Mouse (Mus musculus) kidney, postnatal 0 days (tissue): ENCODE measurements around the gene Clspn. TPM values are rescaled to one million over a fixed set of nuclear protein-coding genes. Genes with fewer than 3 reads are reported as not detected.
A peak's percentile ranks its signal among the peaks of the same experiment; 100 is the strongest.
"Not testable (repeated sequence)": the region's sequence is repeated elsewhere in the genome, so short reads cannot be mapped to it uniquely, and the experiment has no call there.

Source experiments
- ATAC-seq: fragments of 200-750 bp; cut with Nextera tagmentation; replicated peaks from 2 replicates; pipeline ENCODE4 v1.8.0; 2017; ENCODE audit warnings: low read depth, moderate number of reproducible peaks, moderate TSS enrichment, moderate library complexity; ENCODE audit not compliant: low FRiP score
- DNase-seq: peaks from one replicate; pipeline ENCODE4 v3.0.0-alpha.2; 2016; ENCODE audit warnings: low spot score
- H3K27ac ChIP-seq: fragments of 300-500 bp; sonication (generic); 2 replicates; pipeline ENCODE4 v1.5.1; 2014; ENCODE audit warnings: mild to moderate bottlenecking
- H3K27me3 ChIP-seq: fragments of 300-500 bp; sonication (generic); 2 replicates; pipeline ENCODE4 v1.6.1; 2014; ENCODE audit warnings: low read length, mixed read lengths; ENCODE audit not compliant: insufficient read depth
- H3K36me3 ChIP-seq: fragments of 300-500 bp; sonication (generic); 2 replicates; pipeline ENCODE4 v1.6.1; 2014; ENCODE audit warnings: low read length, mixed read lengths; ENCODE audit not compliant: insufficient read depth
- H3K4me1 ChIP-seq: fragments of 300-500 bp; sonication (generic); replicated peaks from 2 replicates; pipeline ENCODE4 v1.6.1; 2014; ENCODE audit warnings: antibody characterized with exemption, low read length, mixed read lengths; ENCODE audit not compliant: insufficient read depth
- H3K4me2 ChIP-seq: fragments of 300-500 bp; sonication (generic); 2 replicates; pipeline ENCODE4 v1.6.1; 2014; ENCODE audit warnings: mild to moderate bottlenecking, low read length, moderate library complexity, mixed read lengths
- H3K4me3 ChIP-seq: fragments of 300-500 bp; sonication (generic); replicated peaks from 2 replicates; pipeline ENCODE4 v1.5.1; 2014; ENCODE audit warnings: low read depth, low read length
- H3K9ac ChIP-seq: fragments of 300-500 bp; sonication (generic); 2 replicates; pipeline ENCODE4 v1.6.1; 2014; ENCODE audit warnings: low read depth, low read length
- H3K9me3 ChIP-seq: fragments of 300-500 bp; sonication (generic); replicated peaks from 2 replicates; pipeline ENCODE4 v1.6.1; 2016; ENCODE audit warnings: low read length, inconsistent platforms, mixed read lengths
- CTCF ChIP-seq: IDR thresholded peaks from 2 replicates; pipeline ENCODE4 v1.5.1; 2016; ENCODE audit warnings: antibody characterized with exemption, low read depth, mild to moderate bottlenecking, moderate library complexity
- WGBS: fragments of 180-500 bp; shearing (Covaris S2); extraction: QIAGEN DNeasy Blood & Tissue Kit; methylation state at CpG from one replicate; pipeline ENCODE4 v1.1.7; 2014; 5-methylcytosine and 5-hydroxymethylcytosine counted together
- polyA plus RNA-seq: library from polyadenylated mRNA; unstranded; fragments of >200 nt; fragmentation: Nextera tagmentation; extraction: Ambion mirVana; gene quantifications from 2 replicates; pipeline ENCODE4 v1.2.1, GENCODE M21; 2015

The Clspn gene
- polyA plus RNA-seq, 1 experiment from 2014 or later: 13.3 TPM

- Histone ChIP-seq H3K9ac (no peak overlapping the region), H3K27me3 (no peaks in the 10 kb centered on the region), H3K36me3 (no peaks in the 10 kb centered on the region), H3K4me3 (no peak overlapping the region), H3K4me1 (no peaks in the 10 kb centered on the region), H3K9me3 (no peaks in the 10 kb centered on the region), H3K27ac (no peak overlapping the region), H3K4me2 (no peak overlapping the region)
- no peak for DNase-seq
- 92% methylated on average over 5 of the region's 5 CpGs for WGBS
- no peak for ATAC-seq
- TF ChIP-seq CTCF: peak; percentile 12; the same call in 1 of the 2 replicates
Measured at GRCm38 (mm10) chr4:126526828-126527227, 29.9 kb upstream of the Clspn start.

GRCm38 (mm10) chr4:126532292-126532691, 24.4 kb upstream of the Clspn start:
- H3K27me3 ChIP-seq: no peaks in the 10 kb centered on the region
- H3K4me3 ChIP-seq: peak overlapping the region; percentile 68
- H3K27ac ChIP-seq: no peak overlapping the region
- 47% methylated on average over 5 of the region's 5 CpGs for WGBS
- TF ChIP-seq CTCF: no peak
- no peaks in the 10 kb centered on the region for H3K36me3 ChIP-seq
- H3K9ac ChIP-seq: peak overlapping the region; percentile 74
- ATAC-seq (no peak), DNase-seq (no peak)
- H3K4me1 ChIP-seq: no peaks in the 10 kb centered on the region; the same call in 1 of the 2 replicates
- H3K4me2 ChIP-seq: peak overlapping the region; percentile 92
- H3K9me3 ChIP-seq: no peaks in the 10 kb centered on the region

DNA sequence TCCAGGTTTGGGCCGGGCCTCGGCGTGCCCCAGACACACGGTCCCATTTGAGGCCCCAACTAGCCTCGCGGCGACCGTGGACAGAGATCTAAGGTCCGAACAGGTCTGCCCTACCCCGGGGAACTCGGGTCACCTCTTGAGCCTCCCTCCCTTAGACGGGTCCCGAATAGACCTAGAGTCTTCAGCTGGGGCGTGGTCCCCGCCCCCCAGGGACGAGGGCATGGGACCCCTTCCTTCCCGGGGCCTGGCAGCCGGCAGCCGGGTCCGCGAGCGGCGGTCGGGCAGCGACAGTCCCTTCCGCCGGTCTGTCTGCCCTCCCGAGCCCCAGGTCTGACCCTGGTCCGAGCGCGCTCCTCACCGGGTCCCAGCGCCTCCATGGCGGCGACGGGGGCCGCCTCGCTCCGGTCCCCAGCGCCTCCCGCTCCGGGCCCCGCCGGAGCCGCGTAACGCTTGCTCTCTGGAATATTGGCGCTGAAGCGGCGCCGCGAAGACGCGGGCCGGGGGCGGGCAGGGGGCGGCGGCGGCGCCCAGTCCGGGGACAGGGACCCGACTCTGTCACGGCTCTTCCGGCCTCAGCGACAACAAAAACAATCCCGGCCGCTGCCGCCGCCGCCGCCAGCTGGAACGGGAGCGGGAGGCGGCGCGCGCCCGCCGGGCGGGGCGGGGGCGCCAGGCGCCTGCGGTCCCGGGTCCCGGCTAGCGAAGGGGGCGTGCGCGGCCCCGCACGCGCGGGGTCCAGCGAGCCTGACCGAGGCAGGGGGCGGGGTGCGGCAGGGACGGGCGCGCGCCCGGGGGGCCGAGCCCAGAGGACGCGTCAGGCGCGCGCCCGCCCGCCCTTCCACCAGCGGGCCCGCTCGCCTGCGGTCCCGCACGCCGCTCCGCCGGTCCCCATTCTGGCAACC, 23.7 kb upstream of the Clspn start, which contains the start of gene Ago4:
Gene Ago4, minus strand, starts transcription at position 646 of the 902 bp plus-strand sequence.
- no peak for TF ChIP-seq CTCF
- DNase-seq (peak; percentile 79), ATAC-seq (peak; percentile 85)
- no peaks in the 10 kb centered on the region for H3K36me3 ChIP-seq
- H3K4me2 ChIP-seq: peak within 1 kb of the TSS; percentile 92
- no peak within 1 kb of the TSS for H3K27ac ChIP-seq
- peak within 1 kb of the TSS; percentile 74 for H3K9ac ChIP-seq
- WGBS: under 1% methylated on average over 88 of the region's 120 CpGs
- no peaks in the 10 kb centered on the region for H3K27me3 ChIP-seq
- no peaks in the 10 kb centered on the region for H3K9me3 ChIP-seq
- H3K4me1 ChIP-seq: no peaks in the 10 kb centered on the region; the same call in 1 of the 2 replicates
- peak within 1 kb of the TSS; percentile 68 for H3K4me3 ChIP-seq

- Histone ChIP-seq H3K9ac (peak overlapping the region; percentile 74), H3K9me3 (no peaks in the 10 kb centered on the region), H3K36me3 (no peaks in the 10 kb centered on the region), H3K4me2 (peak overlapping the region; percentile 92), H3K27ac (no peak overlapping the region), H3K27me3 (no peaks in the 10 kb centered on the region), H3K4me3 (peak overlapping the region; percentile 68), H3K4me1 (no peaks in the 10 kb centered on the region; the same call in 1 of the 2 replicates)
- no peak for TF ChIP-seq CTCF
- ATAC-seq: peak; percentile 72
- no peak for DNase-seq
- 8% methylated on average over 7 of the region's 7 CpGs for WGBS
Measured at GRCm38 (mm10) chr4:126533729-126534070, 23.0 kb upstream of the Clspn start.

- WGBS: 95% methylated on average over 7 of the region's 7 CpGs
- not testable (repeated sequence) for DNase-seq, H3K27me3 ChIP-seq, H3K4me1 ChIP-seq, H3K36me3 ChIP-seq, H3K27ac ChIP-seq, H3K4me2 ChIP-seq, H3K4me3 ChIP-seq, ATAC-seq, H3K9ac ChIP-seq, H3K9me3 ChIP-seq
Measured at GRCm38 (mm10) chr4:126535631-126536030, 21.1 kb upstream of the Clspn start.

DNA sequence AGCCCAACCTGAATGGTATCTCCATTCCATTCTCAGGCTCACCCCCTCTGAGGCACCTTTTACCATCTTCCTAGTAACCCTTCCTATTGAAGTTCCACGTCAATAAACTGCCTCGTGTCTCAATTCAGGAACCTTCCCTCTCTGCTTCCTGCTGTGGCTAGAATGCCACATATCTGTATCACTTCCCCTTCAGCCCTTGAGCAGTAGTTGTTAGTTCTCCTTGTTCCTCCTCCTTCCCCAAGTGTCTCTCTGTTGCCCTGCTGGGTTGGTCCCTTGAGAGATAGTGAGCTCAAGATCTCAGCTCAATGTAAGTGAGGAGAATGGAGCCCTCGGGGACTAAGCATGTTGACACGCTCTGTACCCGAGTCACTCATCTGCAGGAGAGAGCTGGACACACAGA, 19.9 kb upstream of the Clspn start:
- TF ChIP-seq CTCF: no peak
- no peak overlapping the region for H3K9ac ChIP-seq
- WGBS: 63% methylated on average over 5 of the region's 5 CpGs

More for the DNA sequence above, 19.9 kb upstream of the Clspn start:
- Histone ChIP-seq H3K27ac (no peak overlapping the region), H3K4me3 (no peak overlapping the region), H3K27me3 (no peaks in the 10 kb centered on the region), H3K9me3 (no peaks in the 10 kb centered on the region), H3K4me1 (no peaks in the 10 kb centered on the region; the same call in 1 of the 2 replicates), H3K36me3 (no peaks in the 10 kb centered on the region), H3K4me2 (no peak overlapping the region)
- ATAC-seq (no peak), DNase-seq (no peak)
